Mouse (Mus musculus) macrophage (primary cell): ENCODE results near the gene Nutm1. TPM values are rescaled to one million over a fixed set of nuclear protein-coding genes. Genes with fewer than 3 reads are reported as not detected.

Experiments
- polyA plus RNA-seq: library from polyadenylated mRNA; stranded (reverse); fragments of 250-400 nt; gene quantifications from 3 replicates; pipeline ENCODE4 v1.2.4, GENCODE M21; 2018; ENCODE audit warnings: inconsistent platforms

Gene Nutm1
- polyA plus RNA-seq, 1 experiment from 2014 or later: not detected

Other genes starting within 250 kb of the Nutm1 start
- gene Olfr1310, start 246.6 kb downstream of the Nutm1 start, polyA plus RNA-seq: not detected in 3 replicates
- not detected in 3 replicates for gene Olfr1311, start 234.9 kb downstream of the Nutm1 start, polyA plus RNA-seq
- not detected in 3 replicates for gene Olfr1312, start 209.1 kb downstream of the Nutm1 start, polyA plus RNA-seq
- gene Olfr1313, start 181.4 kb downstream of the Nutm1 start, polyA plus RNA-seq: not detected in 3 replicates
- not detected in 3 replicates for gene Olfr1314, start 162.5 kb downstream of the Nutm1 start, polyA plus RNA-seq
- gene Olfr1315-ps1, start 143.9 kb downstream of the Nutm1 start, polyA plus RNA-seq: not detected in 3 replicates
- not detected in 3 replicates for gene Olfr1316, start 124.3 kb downstream of the Nutm1 start, polyA plus RNA-seq
- not detected in 3 replicates for gene Olfr1317, start 119.0 kb downstream of the Nutm1 start, polyA plus RNA-seq
- gene Olfr1318, start 105.1 kb downstream of the Nutm1 start, polyA plus RNA-seq: not detected in 3 replicates
- 1.1 to 3.9 TPM (median 1.3 TPM) in 3 replicates for gene Lpcat4, start 19.8 kb downstream of the Nutm1 start, polyA plus RNA-seq
- gene Nop10, start 2.6 kb upstream of the Nutm1 start, polyA plus RNA-seq: 25.1 to 47.5 TPM (median 39.2 TPM) in 3 replicates
- gene Slc12a6, start 6.5 kb upstream of the Nutm1 start, polyA plus RNA-seq: 52.8 to 66.8 TPM (median 65.3 TPM) in 3 replicates
- 2.3 to 3.1 TPM (median 2.4 TPM) in 3 replicates for gene Gm21985, start 7.0 kb upstream of the Nutm1 start, polyA plus RNA-seq
- 56.0 to 89.0 TPM (median 56.6 TPM) in 3 replicates for gene Emc4, start 108.7 kb upstream of the Nutm1 start, polyA plus RNA-seq
- gene Katnbl1, start 119.9 kb upstream of the Nutm1 start, polyA plus RNA-seq: 17.2 to 23.4 TPM (median 22.4 TPM) in 3 replicates
- 17.8 to 28.1 TPM (median 22.4 TPM) in 3 replicates for gene Emc7, start 195.7 kb upstream of the Nutm1 start, polyA plus RNA-seq
- gene Chrm5, start 221.5 kb upstream of the Nutm1 start, polyA plus RNA-seq: not detected in 3 replicates
- 6.6 to 10.9 TPM (median 10.6 TPM) in 3 replicates for gene Aven, start 233.7 kb upstream of the Nutm1 start, polyA plus RNA-seq